In the genomic region with DNA sequence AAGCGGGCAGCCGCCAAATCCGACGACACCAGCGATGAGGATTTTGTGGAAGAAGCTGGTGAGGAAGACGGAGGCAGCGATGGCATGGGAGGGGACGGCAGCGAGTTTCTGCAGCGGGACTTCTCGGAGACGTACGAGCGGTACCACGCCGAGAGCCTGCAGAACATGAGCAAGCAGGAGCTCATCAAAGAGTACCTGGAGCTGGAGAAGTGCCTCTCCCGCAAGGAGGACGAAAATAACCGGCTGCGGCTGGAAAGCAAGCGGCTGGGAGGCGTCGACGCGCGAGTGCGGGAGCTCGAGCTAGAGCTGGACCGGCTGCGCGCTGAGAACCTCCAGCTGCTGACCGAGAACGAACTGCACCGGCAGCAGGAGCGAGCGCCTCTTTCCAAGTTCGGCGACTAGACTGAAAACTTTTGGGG, we compare ENCODE assay signal across 8 mouse cellular contexts. TPM values are rescaled to one million over a fixed set of nuclear protein-coding genes. Genes with fewer than 3 reads are reported as not detected.
DNase-seq lines count a peak whose midpoint lies in the region; ATAC-seq and TF ChIP-seq lines count a peak whose summit lies in the region.

No protein-coding gene starts in this region.

- H3K9me3 ChIP-seq in kidney, embryonic 16.5 days (ENCODE audit: low read length): no peaks in the 10 kb centered on the region
- no peaks in the 10 kb centered on the region for H3K9me3 ChIP-seq in intestine, embryonic 16.5 days (ENCODE audit: control insufficient read depth, low read length)
- no peaks in the 10 kb centered on the region for H3K9me3 ChIP-seq in stomach, postnatal 0 days (ENCODE audit: control insufficient read depth, low read length)

- no peak for ATAC-seq in kidney, embryonic 16.5 days (ENCODE audit: low FRiP score, low TSS enrichment)
- 0 out of 2 replicates have a peak, but pooled peaks have one; percentile 12 for ATAC-seq in erythroblast, adult 5-6 weeks (replicated peaks; ENCODE audit: low FRiP score, poor library complexity, severe bottlenecking)
- ATAC-seq in intestine, embryonic 16.5 days: no peak
- no peak for ATAC-seq in stomach, postnatal 0 days (ENCODE audit: low FRiP score, low TSS enrichment)

- H3K27me3 ChIP-seq in kidney, embryonic 16.5 days (ENCODE audit: insufficient read depth, low read length): no peaks in the 10 kb centered on the region
- H3K27me3 ChIP-seq in intestine, embryonic 16.5 days (replicated peaks; ENCODE audit: control insufficient read depth, insufficient read depth, low read length): no peaks in the 10 kb centered on the region
- no peaks in the 10 kb centered on the region for H3K27me3 ChIP-seq in stomach, postnatal 0 days (ENCODE audit: control insufficient read depth, insufficient read depth, low read length)

- H3K27ac ChIP-seq in kidney, embryonic 16.5 days (ENCODE audit: low read length): peak overlapping the region; percentile 81
- peak overlapping the region; percentile 87 for H3K27ac ChIP-seq in intestine, embryonic 16.5 days (ENCODE audit: low read length)
- peak overlapping the region; percentile 91 for H3K27ac ChIP-seq in stomach, postnatal 0 days (replicated peaks)

- H3K36me3 ChIP-seq in kidney, embryonic 16.5 days (ENCODE audit: insufficient read depth, low read length): no peaks in the 10 kb centered on the region
- no peaks in the 10 kb centered on the region for H3K36me3 ChIP-seq in intestine, embryonic 16.5 days (ENCODE audit: control insufficient read depth, insufficient read depth, low read length)
- H3K36me3 ChIP-seq in stomach, postnatal 0 days (ENCODE audit: control insufficient read depth, insufficient read depth, low read length): no peaks in the 10 kb centered on the region

- peak overlapping the region; percentile 90 for H3K9ac ChIP-seq in kidney, embryonic 16.5 days (replicated peaks; ENCODE audit: low read length)
- peak overlapping the region; percentile 77 for H3K9ac ChIP-seq in intestine, embryonic 16.5 days (ENCODE audit: low read depth, low read length)
- peak overlapping the region; percentile 64 for H3K9ac ChIP-seq in stomach, postnatal 0 days (ENCODE audit: low read length)

- no peak for TF ChIP-seq CTCF in stomach, postnatal 0 days (IDR thresholded peaks at IDR 0.05; ENCODE audit: low read depth)

- peak overlapping the region; percentile 90 for H3K4me2 ChIP-seq in kidney, embryonic 16.5 days (replicated peaks; ENCODE audit: low read depth, low read length)
- peak overlapping the region; percentile 79 for H3K4me2 ChIP-seq in intestine, embryonic 16.5 days (ENCODE audit: low read depth, low read length)
- H3K4me2 ChIP-seq in stomach, postnatal 0 days (replicated peaks; ENCODE audit: low read depth): peak overlapping the region; percentile 86

- under 1% methylated on average over 38 of the region's 38 CpGs for WGBS in kidney, embryonic 16.5 days
- WGBS in intestine, embryonic 16.5 days: under 1% methylated on average over 38 of the region's 38 CpGs
- WGBS in stomach, postnatal 0 days: under 1% methylated on average over 38 of the region's 38 CpGs

- no peak for DNase-seq in kidney, adult 18-20 months
- DNase-seq in MEL-GATA-1-ER (ENCODE audit: extremely low read depth, low read depth): peak; percentile 24
- DNase-seq in lung, postnatal 4 days: peak; percentile 62 to 79
- DNase-seq in stomach, postnatal 0 days (ENCODE audit: low spot score): peak; percentile 67
- DNase-seq in layer of hippocampus, adult 18-20 months (ENCODE audit: low spot score in 2 of 2): no peak

- peak overlapping the region; percentile 83 for H3K4me3 ChIP-seq in kidney, embryonic 16.5 days (ENCODE audit: low read length)
- peak overlapping the region; percentile 69 for H3K4me3 ChIP-seq in intestine, embryonic 16.5 days (ENCODE audit: low read length)
- H3K4me3 ChIP-seq in stomach, postnatal 0 days (ENCODE audit: low read depth, low read length): peak overlapping the region; percentile 70

- peaks cover 18% of the 10 kb centered on the region for H3K4me1 ChIP-seq in kidney, embryonic 16.5 days (ENCODE audit: insufficient read depth, low read length)
- peaks cover 17% of the 10 kb centered on the region for H3K4me1 ChIP-seq in intestine, embryonic 16.5 days (ENCODE audit: control insufficient read depth, insufficient read depth, low read length)
- H3K4me1 ChIP-seq in stomach, postnatal 0 days (replicated peaks; ENCODE audit: control insufficient read depth, insufficient read depth): peaks cover 10% of the 10 kb centered on the region

- no peak for TF ChIP-seq EP300 in stomach, postnatal 0 days (optimal IDR thresholded peaks at IDR 0.05)

RNA-seq across cellular contexts. Expression of a gene that starts 1.6 kb away (rescaled TPM):
- polyA plus RNA-seq in kidney, embryonic 16.5 days (2015; fragmentation: Nextera tagmentation; extraction: Ambion mirVana): 5.5 and 6.6 TPM in 2 replicates
- 14.8 and 15.9 TPM in 2 replicates for total RNA-seq in erythroblast, adult 5-6 weeks (2015; ENCODE audit: low replicate concordance)
- total RNA-seq in erythroblast, adult 5-6 weeks (2017; ENCODE audit: low replicate concordance): 27.9 and 36.7 TPM in 2 replicates
- polyA plus RNA-seq in intestine, embryonic 16.5 days (2015; fragmentation: Nextera tagmentation; extraction: Ambion mirVana): 4.2 and 4.6 TPM in 2 replicates
- 3.8 and 4.1 TPM in 2 replicates for polyA plus RNA-seq in stomach, postnatal 0 days (2015; fragmentation: Nextera tagmentation; extraction: Ambion mirVana)
- 10 to 100 TPM; 53.7 to 57.3 TPM for total RNA-seq in layer of hippocampus, adult 18-20 months (2021)

RNA-seq across cellular contexts. Expression of a gene that starts 14.6 kb away (rescaled TPM):
- polyA plus RNA-seq in kidney, embryonic 16.5 days (2015; fragmentation: Nextera tagmentation; extraction: Ambion mirVana): 11.3 and 11.8 TPM in 2 replicates
- 0.96 and 3.1 TPM in 2 replicates for total RNA-seq in erythroblast, adult 5-6 weeks (2015; ENCODE audit: low replicate concordance)
- 2.4 and 9.5 TPM in 2 replicates for total RNA-seq in erythroblast, adult 5-6 weeks (2017; ENCODE audit: low replicate concordance)
- polyA plus RNA-seq in intestine, embryonic 16.5 days (2015; fragmentation: Nextera tagmentation; extraction: Ambion mirVana): 5.8 TPM in 2 replicates
- 3.7 and 4.4 TPM in 2 replicates for polyA plus RNA-seq in stomach, postnatal 0 days (2015; fragmentation: Nextera tagmentation; extraction: Ambion mirVana)
- 10 to 100 TPM; 11.2 to 12.5 TPM for total RNA-seq in layer of hippocampus, adult 18-20 months (2021)

RNA-seq across cellular contexts. Expression of a gene that starts 16.1 kb away (rescaled TPM):
- 28.7 and 29.9 TPM in 2 replicates for polyA plus RNA-seq in kidney, embryonic 16.5 days (2015; fragmentation: Nextera tagmentation; extraction: Ambion mirVana)
- total RNA-seq in erythroblast, adult 5-6 weeks (2015; ENCODE audit: low replicate concordance): 6.7 and 15.3 TPM in 2 replicates
- total RNA-seq in erythroblast, adult 5-6 weeks (2017; ENCODE audit: low replicate concordance): 25.0 TPM in 2 replicates
- 30.4 and 32.5 TPM in 2 replicates for polyA plus RNA-seq in intestine, embryonic 16.5 days (2015; fragmentation: Nextera tagmentation; extraction: Ambion mirVana)
- polyA plus RNA-seq in stomach, postnatal 0 days (2015; fragmentation: Nextera tagmentation; extraction: Ambion mirVana): 28.6 and 36.7 TPM in 2 replicates
- total RNA-seq in layer of hippocampus, adult 18-20 months (2021): 10 to 100 TPM; 75.1 to 90.2 TPM

RNA-seq across cellular contexts. Expression of a gene that starts 16.1 kb away (rescaled TPM):
- 8.2 and 8.7 TPM in 2 replicates for polyA plus RNA-seq in kidney, embryonic 16.5 days (2015; fragmentation: Nextera tagmentation; extraction: Ambion mirVana)
- total RNA-seq in erythroblast, adult 5-6 weeks (2015; ENCODE audit: low replicate concordance): not detected in 2 replicates
- 0.70 and 1.0 TPM in 2 replicates for total RNA-seq in erythroblast, adult 5-6 weeks (2017; ENCODE audit: low replicate concordance)
- 2.1 and 2.3 TPM in 2 replicates for polyA plus RNA-seq in intestine, embryonic 16.5 days (2015; fragmentation: Nextera tagmentation; extraction: Ambion mirVana)
- polyA plus RNA-seq in stomach, postnatal 0 days (2015; fragmentation: Nextera tagmentation; extraction: Ambion mirVana): 4.2 and 5.0 TPM in 2 replicates
- 10 to 100 TPM; 11.0 TPM for total RNA-seq in layer of hippocampus, adult 18-20 months (2021)

RNA-seq across cellular contexts. Expression of a gene that starts 53.3 kb away (rescaled TPM):
- polyA plus RNA-seq in kidney, embryonic 16.5 days (2015; fragmentation: Nextera tagmentation; extraction: Ambion mirVana): 2.4 and 3.4 TPM in 2 replicates
- total RNA-seq in erythroblast, adult 5-6 weeks (2015; ENCODE audit: low replicate concordance): 70.7 and 93.0 TPM in 2 replicates
- total RNA-seq in erythroblast, adult 5-6 weeks (2017; ENCODE audit: low replicate concordance): 8.6 and 16.9 TPM in 2 replicates
- 2.2 and 2.3 TPM in 2 replicates for polyA plus RNA-seq in intestine, embryonic 16.5 days (2015; fragmentation: Nextera tagmentation; extraction: Ambion mirVana)
- 0.86 and 1.1 TPM in 2 replicates for polyA plus RNA-seq in stomach, postnatal 0 days (2015; fragmentation: Nextera tagmentation; extraction: Ambion mirVana)
- total RNA-seq in layer of hippocampus, adult 18-20 months (2021): 100 to 1,000 TPM; 132 to 148 TPM

Comparison
In these comparisons a context has a peak if more than half of its experiments do, and no peak if none do; other contexts are left out.
1. DNase-seq: peak in MEL-GATA-1-ER (single experiment), lung, postnatal 4 days (2 of 2) and stomach, postnatal 0 days (single experiment); none in kidney, adult 18-20 months (single experiment) and layer of hippocampus, adult 18-20 months (0 of 2).
2. Peak in every context shown above with its lines, with median percentiles within 50 percentile points of each other: H3K27ac ChIP-seq, H3K4me2 ChIP-seq, H3K4me3 ChIP-seq and H3K9ac ChIP-seq.